Mouse (Mus musculus): Measurements from ENCODE around the gene Ttll9.

Ttll9 gene

DNA sequence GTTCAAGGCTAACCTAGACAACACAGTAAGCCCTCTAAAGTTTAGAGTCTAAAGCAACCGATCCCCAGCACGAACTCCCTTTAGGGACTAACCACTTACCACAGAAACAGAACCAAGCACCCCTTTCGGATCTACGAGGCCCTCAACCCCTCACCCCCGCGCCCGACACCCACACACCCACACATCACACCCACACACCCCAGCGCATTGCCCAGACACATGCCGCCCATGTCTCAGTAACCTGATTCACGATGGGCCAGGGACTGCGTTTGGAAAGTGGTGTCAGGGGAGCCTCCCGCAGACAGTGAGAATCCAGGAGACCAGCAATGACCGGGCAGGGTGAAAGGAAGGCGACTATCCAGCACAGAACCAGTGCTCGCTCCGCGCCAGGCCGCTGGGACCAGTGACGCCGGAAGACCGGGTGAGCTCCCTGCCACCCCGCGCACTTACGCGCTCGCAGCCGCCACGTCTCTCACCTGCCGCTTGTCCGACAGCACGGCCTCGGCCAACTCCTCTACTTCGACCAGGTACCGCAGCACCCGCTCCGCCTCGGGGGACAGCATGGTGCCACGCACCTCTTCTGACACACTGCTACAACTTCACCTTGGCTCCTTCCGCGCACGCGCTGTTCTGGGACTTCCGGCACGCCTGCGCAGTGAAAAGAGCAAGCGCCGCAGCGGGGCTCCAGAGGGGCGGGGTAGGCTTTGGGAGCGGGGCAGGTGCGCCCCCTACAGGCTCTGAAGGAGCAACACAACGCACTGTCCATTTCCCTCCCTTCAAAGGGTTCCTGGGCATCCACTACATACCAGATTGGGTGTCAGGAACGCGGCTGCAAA is 52.7 kb downstream of the Ttll9 start, which contains the start of gene Pdrg1:
Gene Pdrg1, minus strand, starts transcription at position 670 of the 836 bp plus-strand sequence.
- DNase-seq (ENCODE audit: low read depth), result peak; percentile 94

GRCm38 (mm10) chr2:153015804-153016203 is 53.5 kb downstream of the Ttll9 start:
- no peak for DNase-seq (ENCODE audit: low read depth)

- DNase-seq (ENCODE audit: low read depth), result no peak
Observed at GRCm38 (mm10) chr2:153016786-153017185, 54.5 kb downstream of the Ttll9 start.

GRCm38 (mm10) chr2:153019355-153019754 is 57.1 kb downstream of the Ttll9 start:
- no peak for DNase-seq (ENCODE audit: low read depth)

DNA sequence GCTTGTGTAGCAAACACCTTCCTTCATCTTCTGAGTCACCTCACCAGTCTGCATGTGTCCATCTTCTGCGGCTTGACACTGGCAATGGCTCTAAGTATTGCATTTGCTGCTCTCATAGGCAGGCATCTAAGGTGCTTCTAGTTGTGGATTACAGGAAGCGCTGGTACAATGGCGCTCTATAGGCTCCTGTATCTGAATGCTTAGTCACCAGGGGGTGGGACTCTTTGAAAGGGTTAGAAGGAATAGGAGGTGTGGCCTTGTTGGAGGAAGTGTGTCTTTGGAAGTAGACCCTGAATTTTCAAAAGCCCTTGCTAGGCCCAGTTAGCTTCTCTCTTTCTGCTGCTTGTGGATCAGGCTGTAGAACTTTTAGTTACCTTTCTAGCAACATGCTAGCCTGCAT is 58.9 kb downstream of the Ttll9 start:
- peak; percentile 77 for DNase-seq (ENCODE audit: low read depth)

DNA sequence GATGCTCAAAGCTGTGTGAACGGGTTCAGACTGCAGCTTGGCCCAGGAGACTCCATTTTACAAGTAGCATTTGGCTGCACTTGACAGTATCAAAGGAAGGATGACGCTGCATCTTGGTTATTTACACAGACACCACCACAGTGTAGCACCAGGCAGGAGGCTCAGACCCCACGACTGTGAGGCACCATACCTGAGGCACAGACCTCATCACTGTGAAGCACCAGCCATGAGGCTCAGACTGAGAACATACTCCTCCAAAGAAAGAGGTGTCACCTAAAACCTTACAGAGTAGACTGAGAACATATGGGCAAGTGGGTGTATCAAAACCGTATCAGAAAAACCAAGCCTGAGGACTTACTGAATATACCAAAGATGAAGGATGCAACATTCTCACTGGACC is 60.6 kb downstream of the Ttll9 start:
- no peak for DNase-seq (ENCODE audit: low read depth)

DNA sequence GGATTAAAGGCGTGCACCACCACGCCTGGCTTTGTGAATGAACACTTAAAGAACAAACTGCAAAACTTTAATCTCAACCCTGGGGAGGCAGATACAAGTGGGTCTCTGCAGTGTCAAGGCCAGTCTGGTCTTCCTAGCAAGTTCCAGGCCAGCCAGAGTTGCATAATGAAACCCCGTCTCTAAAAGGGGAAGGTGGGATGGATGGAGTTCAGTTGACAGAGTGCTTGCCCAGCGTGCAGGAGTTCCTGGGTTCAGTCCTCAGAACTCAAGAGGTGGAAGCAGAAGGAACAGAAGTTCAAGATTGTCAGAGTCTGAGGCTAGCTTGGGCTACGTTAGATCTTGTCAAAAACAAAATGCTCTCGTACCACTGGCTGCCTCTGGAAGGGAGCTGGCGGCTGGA is 63.8 kb downstream of the Ttll9 start:
- no peak for DNase-seq (ENCODE audit: low read depth)

GRCm38 (mm10) chr2:153027501-153027900 is 65.2 kb downstream of the Ttll9 start:
- no peak for DNase-seq (ENCODE audit: low read depth)

DNA sequence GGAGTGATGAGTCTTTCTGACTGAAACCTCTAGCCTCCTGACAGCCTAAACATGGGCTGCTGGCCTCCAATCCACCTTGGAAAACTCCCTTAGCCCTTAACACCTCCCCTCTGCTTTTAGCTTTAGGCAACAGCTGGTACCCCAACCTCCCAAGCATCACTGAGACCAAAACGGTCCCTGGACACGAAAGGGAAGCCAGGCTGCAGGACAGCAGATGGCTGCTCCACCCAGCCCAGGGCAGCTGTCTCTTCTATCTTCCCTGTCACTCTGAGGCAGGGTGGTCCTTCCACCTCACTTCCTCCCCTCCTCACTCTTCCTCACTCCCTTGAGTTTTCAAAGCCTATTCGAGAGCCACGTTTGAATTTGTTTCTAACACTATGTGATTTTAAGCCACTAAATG is 68.1 kb downstream of the Ttll9 start:
- DNase-seq (ENCODE audit: low read depth), result no peak

- DNase-seq (ENCODE audit: low read depth), result no peak
Observed at GRCm38 (mm10) chr2:153031126-153032082, 69.1 kb downstream of the Ttll9 start, which contains the start of gene Xkr7. Gene Xkr7, plus strand, starts transcription at chr2:153031852.

DNA sequence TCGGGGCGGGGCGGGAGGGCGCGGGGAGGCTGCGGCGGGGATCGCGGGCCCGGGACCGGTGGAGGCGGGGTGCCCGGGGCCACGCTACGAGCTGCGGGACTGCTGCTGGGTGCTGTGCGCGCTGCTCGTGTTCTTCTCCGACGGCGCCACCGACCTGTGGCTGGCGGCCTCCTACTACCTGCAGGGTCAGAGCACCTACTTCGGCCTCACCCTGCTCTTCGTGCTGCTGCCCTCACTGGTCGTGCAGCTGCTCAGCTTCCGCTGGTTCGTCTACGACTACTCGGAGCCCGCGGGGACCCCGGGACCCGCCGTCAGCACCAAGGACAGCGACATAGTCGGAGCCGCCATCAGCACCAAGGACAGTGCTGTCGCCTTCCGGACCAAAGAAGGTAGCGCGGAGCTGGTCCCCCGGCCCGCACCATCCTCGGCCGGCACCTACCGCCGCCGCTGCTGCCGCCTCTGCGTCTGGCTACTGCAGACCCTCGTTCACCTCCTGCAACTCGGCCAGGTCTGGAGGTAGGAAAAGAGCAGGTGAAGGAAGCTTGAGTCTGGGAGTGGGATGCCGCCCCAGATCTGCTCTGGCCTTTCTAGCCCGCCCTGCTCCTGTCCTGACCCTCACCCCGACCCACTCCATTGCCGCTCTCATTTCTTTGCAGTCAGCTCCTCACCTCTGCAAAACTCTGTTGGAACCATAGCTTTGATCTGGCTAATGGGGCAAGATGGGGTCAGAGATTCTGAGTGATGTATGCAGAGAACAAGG is 70.0 kb downstream of the Ttll9 start:
- peak; percentile 28 for DNase-seq (ENCODE audit: low read depth)

DNA sequence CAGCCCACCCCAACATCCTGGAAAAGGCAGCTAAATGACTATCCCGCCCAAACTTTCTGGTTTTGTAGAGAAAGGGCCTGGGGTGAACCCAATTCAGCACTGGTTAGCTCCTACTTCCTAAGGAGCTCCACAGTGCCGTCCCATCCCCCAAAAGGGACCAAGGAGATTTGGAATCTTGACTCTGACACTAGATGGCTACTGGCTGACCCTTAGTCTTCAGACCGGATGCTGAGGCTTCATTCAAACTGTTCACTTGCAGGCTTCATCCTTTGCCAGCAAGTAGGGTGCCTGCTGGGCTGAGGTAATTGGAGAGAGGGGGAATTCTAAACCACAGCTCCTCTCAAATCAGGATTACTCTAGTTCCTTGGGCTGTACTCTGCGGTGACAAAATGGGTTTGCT is 70.7 kb downstream of the Ttll9 start:
- no peak for DNase-seq (ENCODE audit: low read depth)

DNA sequence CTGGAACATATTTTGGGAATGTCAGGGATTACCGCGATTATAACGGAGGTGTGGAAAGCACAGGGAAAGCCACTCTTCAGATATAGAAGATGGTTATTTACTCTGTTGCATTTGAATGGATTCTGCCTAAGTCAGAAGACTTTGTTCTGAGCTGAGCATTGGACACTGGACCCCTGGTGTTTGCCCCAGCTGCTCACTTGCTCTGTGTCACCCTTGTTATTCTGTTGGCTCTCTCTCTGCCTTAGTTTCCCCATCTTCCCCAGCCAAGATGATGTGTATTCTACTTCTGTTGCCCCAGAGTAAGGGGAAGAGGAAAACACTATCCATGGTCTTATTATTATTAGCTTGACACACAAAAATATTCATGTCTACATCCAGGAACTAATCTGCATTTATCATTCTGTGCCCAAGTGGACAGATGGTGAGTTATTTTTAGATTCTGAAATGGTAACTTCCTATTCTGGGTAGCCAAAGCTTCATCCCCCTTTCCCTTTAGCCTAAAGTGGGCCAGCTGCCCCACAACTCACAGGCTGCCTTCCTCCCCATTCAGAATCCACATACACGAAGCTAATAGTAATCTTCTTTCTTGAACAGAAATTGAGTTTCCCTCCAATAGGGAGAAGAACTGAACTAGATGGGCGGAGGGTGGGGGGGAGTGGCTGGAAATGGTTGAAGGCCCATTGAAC is 71.4 kb downstream of the Ttll9 start:
- DNase-seq (ENCODE audit: low read depth), result no peak

DNA sequence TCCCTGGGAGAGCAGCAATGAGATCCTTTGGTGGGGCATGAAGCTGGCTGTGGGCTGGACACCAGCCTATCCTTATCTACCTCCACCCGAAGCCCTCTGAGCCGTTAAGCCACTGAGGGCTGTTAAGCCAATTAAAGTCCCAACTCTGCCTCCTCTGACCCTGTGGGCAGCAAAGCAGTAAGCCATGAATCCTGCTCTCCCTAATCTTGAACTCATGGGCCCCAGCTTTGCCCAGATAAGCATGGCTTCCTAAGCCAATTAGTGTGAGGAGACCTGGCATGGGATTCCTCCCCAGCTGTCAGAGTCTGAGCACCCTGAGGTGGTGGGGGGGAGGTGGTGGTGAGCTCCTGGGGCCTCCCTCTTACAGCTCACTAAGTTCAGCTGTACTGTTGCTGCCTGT is 74.4 kb downstream of the Ttll9 start:
- DNase-seq (ENCODE audit: low read depth), result no peak

DNA sequence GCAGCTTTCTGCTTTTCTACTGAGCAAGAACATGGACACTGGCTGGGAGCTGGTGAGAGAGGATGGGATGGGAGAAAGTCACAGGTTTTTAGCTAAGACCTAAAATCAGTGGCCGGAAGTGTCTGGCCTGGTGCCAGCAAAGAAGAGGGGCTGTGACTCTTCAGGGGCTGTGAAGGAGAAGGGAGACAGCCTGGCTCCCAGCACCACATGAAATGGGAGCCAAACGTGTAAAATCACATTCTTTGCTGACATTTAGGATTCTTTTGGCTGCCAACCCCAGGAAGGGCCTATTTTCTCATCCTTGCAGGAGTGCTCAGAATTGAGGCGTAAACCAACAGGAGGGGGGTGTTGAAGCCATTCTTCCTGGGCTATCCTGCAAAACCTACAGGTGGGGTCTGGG is 81.6 kb downstream of the Ttll9 start:
- DNase-seq (ENCODE audit: low read depth), result no peak

GRCm38 (mm10) chr2:153045884-153046299 is 83.6 kb downstream of the Ttll9 start:
- DNase-seq (ENCODE audit: low read depth), result peak; percentile 50

DNA sequence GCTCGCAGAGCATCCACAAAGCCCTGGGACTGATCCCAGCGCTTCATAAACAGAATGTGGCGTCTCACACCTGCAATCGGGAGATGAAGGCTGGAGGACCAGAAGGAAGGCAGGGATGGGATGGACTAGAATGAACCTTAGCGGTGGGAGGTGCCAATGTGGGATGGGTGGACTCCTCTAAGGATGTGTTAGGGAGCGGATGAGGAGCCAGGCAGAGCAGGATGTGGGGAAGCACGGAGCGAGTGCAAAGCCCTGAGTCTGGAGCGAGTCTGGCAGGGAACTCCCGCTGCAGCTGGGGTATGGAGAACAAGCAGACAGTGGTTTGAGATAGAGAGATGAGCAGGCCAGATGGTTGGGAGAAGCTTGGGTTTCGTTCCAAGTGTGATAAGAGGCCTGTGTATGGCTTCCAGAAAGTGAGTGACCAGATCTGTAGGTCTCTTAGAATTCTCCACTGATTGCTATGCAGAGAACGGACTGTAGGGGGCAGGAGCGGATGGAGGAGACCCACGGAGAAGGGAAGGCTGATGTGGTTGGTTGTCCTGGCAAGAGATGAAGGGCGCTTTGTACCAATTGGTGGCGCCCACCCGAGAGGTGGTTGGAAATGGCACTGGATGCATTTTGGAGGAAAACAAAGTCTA is 85.7 kb downstream of the Ttll9 start:
- DNase-seq (ENCODE audit: low read depth), result peak; percentile 58

GRCm38 (mm10) chr2:153049288-153049996 is 87.2 kb downstream of the Ttll9 start:
- no peak for DNase-seq (ENCODE audit: low read depth)

DNA sequence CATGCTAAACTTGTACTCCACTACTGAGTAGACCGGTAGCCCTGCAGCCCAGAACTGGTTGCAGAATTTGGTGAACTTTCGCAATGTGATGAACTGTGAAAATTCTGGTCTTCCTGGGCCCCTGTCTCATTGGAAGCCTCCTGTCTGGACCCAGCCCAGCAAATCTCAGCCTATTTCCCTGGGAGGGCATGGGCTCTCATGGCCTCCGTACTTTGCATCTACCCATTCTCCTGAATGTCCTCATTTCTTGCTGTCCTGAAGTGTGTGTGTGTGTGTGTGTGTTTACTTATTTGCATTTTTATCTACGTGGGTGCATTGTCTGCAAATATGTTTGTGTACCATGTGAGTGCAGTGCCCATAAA is 87.7 kb downstream of the Ttll9 start:
- no peak for DNase-seq (ENCODE audit: low read depth)

DNA sequence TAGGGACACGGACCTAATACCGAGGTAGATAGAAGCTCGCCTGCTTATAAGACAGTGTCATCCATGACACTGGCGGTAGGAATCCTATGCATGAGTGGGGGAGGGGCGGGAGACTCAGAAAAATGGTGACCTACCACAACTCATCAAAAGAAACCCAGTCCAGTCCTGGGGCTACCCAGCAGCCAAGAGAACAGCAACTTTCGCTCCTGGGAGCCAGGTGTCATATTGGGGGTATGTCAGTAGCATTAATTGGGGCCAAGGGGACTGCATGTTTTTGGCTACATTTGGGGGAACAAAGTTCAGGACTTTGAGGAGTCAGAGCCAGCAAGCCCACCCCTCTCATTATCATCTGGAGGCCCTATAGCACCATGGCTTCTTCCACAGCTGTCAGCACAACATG is 88.8 kb downstream of the Ttll9 start:
- DNase-seq (ENCODE audit: low read depth), result no peak

Data from 416B (cell line).